Mouse (Mus musculus) yolk sac, embryonic 10.5 days (tissue): ENCODE measurements around the gene Mipep.
A peak's percentile ranks its signal among the peaks of the same experiment; 100 is the strongest.

Experiments
- DNase-seq: peaks from one replicate; pipeline ENCODE4 v3.0.0-alpha.2; 2017; ENCODE audit warnings: low spot score

Mipep gene

DNA sequence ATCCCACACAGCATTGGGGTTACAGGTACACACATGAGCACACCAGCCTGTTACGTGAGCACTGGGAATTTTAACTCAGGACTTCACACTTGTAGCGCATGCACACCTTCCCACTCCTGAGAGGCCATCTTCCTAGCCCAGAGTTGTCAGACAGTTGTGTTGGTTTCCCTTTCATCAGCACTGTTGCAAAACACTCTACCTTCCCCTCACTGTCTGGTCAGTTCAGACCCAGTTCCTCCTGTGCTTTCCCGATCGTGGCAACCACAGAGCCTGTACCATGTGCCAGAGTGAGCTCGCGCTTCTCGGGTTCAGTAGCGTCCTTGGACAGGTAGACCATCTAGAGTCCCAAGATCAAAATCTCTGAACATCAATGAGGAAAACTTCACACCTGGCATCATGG, 27.1 kb upstream of the Mipep start:
- DNase-seq: no peak

DNA sequence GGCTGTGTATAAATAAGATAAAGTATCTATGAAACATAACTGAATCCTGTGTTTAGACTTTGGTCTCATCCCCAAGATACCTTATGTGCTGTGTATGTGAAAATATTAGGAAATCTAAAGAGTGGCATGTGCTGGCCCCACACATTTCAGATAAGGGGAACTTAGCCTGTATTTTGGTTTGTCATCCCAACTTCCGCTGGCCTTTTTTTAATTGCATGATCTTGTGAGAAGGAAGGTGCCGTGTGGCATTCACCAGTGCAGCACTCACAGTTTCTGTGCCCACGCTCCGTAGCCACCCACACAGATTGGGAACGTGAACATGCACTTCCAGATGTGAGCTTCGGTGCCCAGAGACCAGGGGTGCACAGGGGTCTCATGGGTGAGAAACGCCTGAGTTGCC, 26.7 kb upstream of the Mipep start:
- no peak for DNase-seq

DNA sequence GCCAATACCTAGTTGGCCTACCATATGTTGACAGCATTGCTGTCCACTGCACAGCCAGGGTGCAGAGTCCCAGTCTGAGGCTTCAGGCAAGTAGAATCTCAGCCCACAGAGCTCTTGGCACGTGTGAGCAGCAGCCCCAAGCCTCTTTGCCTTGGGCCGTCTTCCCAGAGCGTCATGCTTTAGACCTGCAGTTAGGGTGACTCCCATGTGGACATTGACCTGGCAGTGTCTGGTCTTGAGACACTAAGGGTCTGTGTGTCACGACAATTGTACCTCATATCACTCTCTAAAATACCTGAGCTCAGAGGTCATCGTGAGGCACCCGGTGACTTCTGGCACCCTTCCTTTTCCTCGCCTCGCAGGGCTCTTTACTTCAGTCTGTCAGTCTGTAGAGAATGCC, 25.3 kb upstream of the Mipep start:
- DNase-seq: no peak

DNA sequence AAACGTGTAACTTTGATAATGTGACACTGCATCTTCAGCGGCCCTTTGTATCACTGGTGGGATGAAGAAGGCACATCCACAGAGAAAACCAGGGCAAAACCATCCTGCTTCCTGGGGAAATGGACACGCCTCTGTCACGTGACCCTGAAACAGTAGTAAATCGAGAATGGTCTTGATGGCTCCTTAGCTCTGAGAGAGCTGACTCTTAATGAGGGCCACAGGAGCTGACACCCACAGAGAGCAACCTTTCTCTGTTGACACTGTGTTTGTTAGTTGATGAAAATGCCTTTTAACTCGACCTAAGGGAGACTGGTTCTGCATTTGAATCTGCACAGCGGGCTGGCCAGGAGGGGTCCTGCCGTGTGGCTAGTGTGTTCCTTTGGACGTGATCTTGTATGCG, 22.6 kb upstream of the Mipep start:
- no peak for DNase-seq

DNA sequence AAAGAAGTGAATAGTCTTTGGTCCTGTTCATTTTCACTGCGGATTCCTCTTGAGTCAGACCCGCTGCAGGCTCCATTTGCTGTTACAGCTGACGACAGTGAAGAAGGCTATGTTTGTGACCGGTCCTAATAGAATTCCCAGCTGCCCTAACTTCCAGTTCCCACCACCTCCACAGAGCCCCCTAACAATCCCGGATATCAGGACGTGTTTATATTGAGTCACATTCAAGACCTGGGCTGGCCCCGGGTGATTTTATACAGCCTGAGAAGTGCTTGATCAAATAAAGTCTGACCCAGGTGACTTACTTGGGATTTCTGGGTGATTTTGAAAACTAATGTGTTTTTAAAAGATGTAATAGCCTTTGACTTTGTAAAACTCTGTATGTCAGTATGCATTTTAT, 21.6 kb upstream of the Mipep start:
- no peak for DNase-seq

DNA sequence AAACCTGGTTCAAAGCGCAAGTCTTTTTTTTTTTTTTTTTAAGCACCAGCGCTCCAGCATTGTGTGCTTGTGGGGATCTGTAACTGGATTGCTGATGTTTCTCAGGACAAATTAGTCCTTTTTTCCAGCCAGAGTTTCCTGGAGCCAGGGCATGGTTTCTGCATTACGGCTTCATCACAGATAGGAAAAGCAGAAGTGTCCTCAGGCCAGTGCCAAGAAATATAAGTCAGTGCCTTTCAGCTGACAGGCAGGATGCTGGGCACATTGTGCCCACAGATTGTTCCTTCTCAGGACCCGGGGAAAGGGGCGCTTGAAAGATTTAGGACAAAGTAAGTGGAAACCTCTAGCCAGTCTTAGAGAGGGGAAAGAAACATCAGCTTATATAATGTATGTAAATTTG, 20.6 kb upstream of the Mipep start:
- DNase-seq: no peak

DNA sequence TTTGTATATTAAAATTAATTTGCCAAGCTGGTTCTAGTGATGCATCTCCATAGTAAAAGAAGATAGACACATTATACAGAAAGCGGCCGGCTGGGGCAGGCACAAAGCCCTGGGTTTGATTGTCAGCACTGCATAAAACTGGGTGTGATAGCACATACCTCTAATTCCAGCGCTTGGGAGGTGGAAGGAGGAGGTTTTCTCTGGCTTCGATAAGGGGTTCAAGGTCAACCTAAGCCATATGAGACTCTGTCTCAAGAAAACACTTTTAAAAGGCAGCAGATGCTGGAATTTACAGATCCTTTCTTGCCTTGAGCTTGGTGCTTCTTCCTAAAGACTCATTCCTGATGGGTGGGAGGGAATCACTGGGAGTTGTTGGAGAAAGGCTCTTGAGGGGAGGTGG, 19.8 kb upstream of the Mipep start:
- DNase-seq: no peak

DNA sequence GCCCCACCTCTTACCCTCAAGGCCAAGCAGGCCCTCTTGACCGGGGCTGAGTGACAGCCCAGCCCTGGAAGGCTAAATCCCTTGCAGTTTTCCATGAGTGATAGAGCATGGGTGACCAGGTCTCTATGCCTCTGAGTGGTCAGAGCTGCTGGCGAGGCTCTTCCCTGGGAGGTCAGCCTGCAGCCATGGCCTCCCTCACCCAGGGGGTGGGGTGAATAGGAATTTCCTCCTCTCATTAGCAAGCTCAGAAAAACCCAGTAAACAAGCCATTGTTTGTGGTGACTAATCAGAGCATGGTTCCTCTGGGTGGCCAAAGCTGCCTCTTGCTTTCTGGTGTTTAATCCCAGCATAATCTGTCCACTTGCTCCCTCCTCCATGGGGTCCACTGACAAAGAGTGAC, 19.3 kb upstream of the Mipep start:
- no peak for DNase-seq

DNA sequence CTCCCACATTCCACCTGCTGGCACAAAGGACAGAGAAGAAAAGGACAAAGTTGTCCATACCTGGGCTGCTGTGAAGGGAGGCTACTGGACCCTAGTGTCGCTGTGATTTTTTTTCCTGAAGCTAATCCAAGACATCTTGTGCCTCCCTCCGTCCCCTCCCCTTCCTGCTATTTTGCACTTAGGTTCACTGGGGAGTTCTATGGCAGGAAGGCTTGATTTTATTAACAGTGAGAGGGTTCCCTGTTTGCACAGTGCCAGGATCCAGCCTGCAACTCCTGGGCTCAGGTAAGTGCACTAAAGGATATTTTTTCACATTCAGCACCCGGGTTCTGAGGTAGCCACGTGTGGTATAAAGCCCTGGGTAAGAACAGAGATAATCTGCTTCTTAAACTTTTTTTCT, 16.5 kb upstream of the Mipep start, which contains the start of gene C1qtnf9:
TSS of gene C1qtnf9 (plus strand) at position 251 of the 400 bp plus-strand sequence.
- DNase-seq: no peak

DNA sequence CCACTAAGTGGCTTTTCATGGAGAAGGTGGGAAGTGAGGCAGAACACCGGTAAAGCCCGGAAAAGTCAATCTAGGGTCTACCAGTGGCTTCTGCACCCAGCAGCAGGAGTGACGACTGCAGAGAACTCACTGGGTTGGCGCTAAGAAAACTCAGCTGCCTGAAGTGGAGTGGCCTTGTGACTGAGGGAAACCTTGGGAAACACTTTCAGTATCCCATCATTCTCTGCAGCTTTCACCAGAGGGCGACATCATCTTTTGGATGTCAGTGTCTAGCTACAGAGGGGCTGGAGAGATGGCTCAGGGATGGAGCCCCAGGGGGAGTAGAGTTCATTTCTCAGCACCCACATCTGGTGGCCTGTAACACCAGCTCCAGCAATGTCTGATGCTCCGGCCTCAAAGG, 15.0 kb upstream of the Mipep start:
- DNase-seq: no peak

DNA sequence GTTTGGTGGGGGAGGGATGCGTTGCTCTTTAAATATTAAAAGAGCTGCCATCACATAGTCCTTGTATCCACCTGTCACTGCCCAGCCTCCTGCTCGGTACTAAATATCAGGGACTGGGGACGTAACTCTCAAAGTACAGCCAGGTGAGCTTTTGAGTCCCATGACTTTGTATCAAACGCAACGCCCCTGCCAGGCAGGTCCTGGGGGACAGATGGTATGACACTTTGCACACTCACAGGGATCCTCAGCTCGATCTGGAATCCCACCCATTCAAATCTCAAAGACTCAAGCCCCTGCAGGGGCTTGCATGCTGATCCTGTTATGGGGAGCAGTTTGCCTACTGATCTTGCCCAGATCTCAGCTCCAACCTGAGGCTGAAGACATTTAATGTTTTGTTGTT, 13.8 kb upstream of the Mipep start:
- no peak for DNase-seq

DNA sequence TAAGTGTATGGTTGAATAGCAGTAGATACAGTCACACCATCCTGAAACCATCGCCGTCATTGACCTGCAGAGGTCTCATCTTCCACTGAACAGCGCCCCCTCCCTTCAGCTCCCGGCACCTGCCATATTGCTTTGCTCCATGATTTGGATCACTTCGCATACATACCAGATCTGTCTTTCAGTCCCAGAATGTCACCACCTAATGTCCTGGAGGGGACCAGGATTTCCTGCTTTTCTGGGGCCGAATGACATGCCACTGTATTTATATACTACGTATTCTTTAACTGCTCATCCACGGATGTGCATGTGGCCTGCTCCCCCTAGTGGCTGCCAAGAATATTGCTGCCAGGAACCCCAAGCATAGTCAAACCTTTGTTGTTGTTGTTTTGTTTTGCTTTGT, 13.3 kb upstream of the Mipep start:
- DNase-seq: peak; percentile 58

DNA sequence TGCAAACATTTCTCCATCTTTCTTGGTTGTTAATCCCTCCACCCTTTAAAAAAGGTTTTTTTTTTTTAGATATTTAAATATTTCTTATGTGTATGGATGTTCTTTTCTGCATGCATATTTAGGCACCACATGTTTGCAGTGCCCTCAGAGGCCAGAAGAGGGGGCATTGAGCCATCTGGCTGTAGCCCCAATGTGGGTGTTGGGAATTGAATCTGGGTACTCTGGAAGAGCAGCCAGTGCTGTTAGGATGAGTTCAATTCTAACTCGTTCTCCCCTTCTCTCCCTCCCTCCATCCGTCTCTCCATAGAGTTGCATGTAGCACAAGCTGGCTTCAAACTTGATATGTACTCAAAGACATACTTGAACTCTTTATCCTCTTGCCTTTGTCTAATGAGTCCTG, 10.9 kb upstream of the Mipep start:
- no peak for DNase-seq

DNA sequence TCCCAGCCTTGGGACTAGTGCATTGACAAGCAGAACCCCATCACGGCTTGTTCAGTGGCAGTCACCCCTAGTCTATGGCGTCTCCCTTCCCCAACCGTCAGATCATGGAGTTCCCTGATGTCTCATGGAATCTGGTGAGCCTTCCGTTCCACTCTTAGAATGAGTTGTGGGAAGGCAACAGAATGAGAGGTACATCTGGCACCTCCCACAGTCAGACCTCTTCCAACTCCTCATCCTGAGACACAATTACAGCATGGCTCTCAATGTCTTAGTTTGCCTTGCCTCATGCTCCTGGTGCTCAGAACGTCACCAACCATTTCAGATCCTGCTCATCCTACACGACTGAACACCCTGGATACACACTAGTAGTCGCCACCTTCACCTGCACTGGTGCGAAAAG, 7.9 kb upstream of the Mipep start:
- DNase-seq: no peak

DNA sequence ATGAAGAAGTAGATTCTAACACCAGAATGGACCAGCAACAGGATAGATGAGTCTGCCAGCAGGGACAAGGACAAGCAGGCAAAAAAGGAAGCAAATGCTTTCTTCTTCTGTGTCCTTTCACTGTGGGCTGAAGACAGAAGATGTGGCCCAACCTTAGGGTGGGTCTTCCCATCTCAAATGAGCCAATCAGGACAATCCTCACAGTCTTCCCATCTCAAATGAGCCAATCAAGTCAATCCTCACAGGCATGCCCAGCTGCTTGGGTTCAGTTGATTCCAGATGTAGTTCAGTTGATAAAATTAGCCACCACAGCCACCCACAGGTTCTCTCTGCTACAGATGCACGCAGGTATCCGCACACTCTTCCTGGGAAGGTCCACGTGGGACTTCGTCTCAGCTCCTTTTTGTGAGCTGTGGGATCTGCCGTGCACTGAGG, 6.9 kb upstream of the Mipep start:
- no peak for DNase-seq

DNA sequence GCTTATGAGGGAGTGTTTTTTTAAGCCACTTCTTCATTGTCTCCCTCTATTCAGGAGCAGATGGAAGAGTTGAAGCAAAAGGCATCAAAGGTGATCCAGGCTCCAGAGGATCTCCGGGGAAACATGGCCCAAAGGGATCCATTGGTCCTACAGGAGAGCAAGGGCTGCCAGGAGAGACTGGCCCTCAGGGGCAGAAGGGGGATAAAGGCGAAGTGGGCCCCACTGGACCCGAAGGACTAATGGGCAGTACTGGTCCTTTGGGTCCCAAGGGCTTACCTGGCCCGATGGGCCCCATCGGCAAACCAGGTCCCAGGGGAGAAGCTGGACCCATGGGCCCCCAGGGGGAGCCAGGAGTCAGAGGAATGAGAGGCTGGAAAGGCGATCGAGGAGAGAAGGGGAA, 5.2 kb upstream of the Mipep start:
- DNase-seq: no peak

DNA sequence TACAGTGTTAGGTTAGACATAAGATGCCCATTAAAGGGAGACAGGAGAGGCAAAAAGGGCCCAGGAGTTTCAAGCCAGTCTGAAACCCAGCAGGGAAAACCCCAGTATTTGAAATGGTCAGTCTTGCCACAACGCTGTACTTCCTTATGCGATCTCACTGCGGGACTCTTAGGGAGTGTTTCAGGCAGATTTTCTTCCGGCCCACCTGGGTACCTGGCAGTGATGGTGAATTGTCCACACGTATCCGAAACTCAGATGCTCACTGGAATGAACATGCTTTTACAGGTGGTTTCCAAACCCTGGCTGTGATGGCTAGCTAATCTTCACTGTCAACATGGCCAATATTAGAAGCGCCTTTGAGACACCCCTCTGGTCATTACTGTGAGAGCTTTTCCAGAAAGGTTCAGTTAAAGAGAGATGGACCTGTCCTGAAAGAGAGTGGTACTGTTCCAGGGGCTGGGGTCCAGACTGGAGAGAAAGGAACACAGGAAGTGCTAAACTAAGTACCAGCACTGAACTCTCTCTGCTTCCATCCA, 2.2 kb upstream of the Mipep start:
- DNase-seq: no peak

DNA sequence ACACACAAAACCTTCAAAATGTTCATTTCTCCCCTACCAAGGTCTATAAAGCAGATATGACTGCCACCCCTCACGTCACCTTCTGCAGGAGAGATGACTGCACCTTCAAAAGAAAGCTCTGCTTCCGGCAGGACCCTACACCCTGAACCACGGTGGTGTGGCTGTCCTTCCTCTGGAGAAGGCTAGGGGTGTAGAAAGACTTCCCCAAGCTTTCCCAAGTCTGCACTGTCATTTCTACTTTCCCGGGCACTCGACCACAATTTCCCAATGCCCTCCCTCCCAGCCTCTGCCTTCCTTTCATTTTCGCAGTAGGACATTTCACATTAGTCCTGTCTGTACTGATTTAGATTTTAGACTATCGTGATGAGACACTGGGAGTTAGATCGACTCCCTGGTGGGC, 1.2 kb upstream of the Mipep start:
- DNase-seq: no peak

DNA sequence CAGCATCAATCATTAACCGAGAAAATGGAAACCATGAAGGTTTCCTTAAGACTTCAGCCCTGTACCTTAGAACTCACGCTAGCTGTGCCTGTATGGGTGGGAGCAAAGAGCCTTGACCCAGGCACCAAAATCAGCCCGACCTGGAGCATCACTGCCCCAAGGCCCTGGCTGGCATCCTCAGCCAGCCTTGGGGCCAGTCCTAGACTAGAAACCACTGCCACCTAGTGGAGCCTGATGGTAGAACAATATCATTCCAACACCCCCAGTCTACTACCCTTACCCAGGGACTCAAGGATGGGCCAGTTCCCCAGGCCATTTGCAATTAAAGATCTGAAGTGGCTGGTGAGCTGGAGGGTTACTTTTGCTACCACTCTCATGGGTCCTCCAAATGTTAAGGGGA, 5.7 kb downstream of the Mipep start:
- DNase-seq: peak; percentile 40

DNA sequence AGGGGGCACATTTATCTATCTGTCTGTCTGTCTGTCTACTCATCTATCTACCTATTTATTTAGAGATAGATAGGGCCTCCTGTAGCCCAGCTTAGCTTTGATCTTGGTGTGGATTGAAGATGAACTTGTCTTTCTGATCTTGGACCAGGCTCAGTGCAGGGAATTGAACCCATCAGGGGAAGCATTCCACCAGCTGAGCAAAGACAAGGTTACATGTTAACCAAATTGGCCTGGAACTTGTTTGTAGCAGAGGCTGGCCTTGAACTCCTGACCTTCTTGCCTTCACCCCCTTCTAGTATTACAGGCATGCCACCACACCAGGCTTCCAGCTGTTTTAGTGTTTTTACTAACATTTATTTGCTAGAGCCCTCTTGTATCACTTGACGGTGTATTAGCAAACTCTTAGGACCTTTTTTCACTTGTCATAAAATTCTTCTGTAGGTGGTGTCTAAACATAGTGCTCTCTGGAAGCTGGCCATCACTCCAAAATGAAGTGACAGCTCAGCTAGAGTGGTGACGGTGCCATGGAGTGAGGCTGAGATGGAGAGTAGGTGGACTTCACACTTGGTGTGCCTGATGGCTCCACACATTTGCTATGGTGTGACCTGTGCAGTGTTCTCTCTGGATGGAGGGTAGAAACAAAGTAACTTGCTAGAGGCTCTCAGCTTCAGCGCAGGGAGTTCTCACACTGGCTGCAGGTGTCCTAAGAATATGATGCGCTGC, 12.4 kb downstream of the Mipep start:
- DNase-seq: no peak

DNA sequence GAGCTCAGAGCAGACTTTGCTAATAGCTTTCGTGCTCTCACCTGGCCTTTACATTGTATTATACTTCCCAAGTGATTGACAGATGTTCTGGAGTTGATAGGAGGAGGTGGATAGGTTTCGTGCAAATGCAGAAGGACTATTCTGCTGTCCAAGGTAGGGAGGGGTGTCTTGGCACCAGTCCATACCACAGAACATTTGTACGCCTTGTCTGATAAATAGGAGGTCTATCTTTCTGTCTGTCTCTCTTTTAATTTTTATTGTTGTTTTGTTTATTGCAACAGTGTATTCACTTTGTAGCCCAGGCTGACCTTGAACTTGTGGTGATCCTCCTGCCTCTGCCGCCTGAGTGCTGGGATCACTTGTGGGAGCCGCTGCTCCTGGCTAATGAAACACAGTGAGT, 13.2 kb downstream of the Mipep start:
- DNase-seq: no peak

DNA sequence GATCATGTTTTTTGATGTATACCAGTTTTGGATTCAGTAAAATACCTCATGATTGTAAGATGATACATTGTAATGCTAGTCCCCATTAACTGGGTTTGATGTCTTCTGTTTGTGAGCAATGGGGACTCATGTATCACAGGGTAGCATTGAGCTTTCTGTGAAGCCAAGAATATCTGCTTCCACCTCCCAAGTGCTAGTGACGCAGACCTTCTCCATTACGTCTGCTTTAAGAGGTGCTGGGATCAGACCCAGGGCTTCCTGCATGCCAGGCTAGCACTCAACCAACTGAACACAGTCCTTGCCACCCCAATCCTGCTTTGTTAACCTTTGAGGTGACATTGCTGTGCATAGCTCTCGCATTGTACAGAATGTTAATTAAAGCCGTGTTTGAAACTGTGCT, 14.3 kb downstream of the Mipep start:
- DNase-seq: no peak

DNA sequence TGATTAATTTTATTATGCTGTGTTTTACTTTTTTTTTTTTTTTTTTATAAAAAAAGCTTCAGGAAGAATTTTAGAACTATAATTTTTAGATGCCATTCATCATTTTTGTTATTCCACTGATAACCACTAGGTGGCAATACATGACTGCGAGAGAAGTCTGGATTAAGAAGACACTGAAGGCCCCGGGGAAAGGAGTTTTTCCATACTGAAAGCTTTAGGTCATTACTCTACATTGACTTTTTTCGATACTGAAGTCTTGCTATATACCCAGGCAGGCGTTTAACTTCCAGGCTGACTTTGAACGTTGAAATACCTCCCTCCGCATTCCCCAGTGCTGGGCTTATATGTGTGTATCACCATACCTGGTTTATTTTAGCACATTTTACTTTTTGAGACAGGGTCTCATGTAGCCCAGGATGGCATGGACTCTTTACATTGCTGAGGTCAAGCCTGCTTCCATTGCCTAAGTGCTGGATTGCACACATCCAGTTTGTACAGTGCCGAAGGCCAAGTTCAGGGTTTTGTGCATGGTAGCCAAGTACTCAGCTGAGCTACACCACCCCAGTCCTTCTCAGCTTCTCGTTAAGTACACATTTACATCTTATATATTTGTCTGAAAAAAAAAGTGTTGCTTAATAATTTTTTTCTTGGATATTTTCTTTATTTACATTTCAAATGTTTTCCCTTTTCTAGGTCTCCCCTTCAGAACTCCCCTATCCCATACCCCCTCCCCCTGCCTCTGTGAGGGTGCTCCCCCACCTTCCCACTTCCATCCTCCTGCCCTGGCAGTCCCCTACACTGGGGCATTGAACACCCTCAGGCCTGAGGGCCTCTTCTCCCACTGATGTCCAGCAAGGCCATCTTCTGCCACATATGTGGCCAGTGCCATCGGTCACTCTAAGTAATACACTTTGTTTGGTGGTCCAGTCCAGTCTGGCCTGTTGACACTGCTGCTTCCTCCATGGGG, 15.7 kb downstream of the Mipep start:
- peak; percentile 28 for DNase-seq
